24 mouse cellular contexts compared by ENCODE assay signal in genomic region chr11:28998314-28999106, GRCm38 (mm10).
DNase-seq lines count a peak whose midpoint lies in the region; ATAC-seq lines count a peak whose summit lies in the region.
"Had no signal": no experiment of that assay in that cellular context is flagged by ENCODE, and none has a peak within 500 bp of the region (broad histone marks: within the 10 kb centered on the region; RNA-seq: fewer than 3 reads in every experiment).

No protein-coding gene starts in this region.

- WGBS in embryonic facial prominence, embryonic 14.5 days = 53% methylated on average over 3 of the region's 3 CpGs
- WGBS in kidney, embryonic 14.5 days = 47% methylated on average over 3 of the region's 3 CpGs

- no peak overlapping the region for H3K9ac ChIP-seq in embryonic facial prominence, embryonic 14.5 days (ENCODE audit: low read depth, low read length)
- H3K9ac ChIP-seq in kidney, embryonic 14.5 days (ENCODE audit: low read depth, low read length) = no peak overlapping the region
- H3K9ac ChIP-seq: embryonic facial prominence, embryonic 13.5 days; forebrain, embryonic 13.5 days; hindbrain, embryonic 15.5 days; liver, embryonic 13.5 days; midbrain, embryonic 15.5 days; neural tube, embryonic 13.5 days had no signal

- peaks cover 7% of the 10 kb centered on the region; the same call in 1 of the 2 replicates for H3K4me1 ChIP-seq in embryonic facial prominence, embryonic 14.5 days (ENCODE audit: control insufficient read depth, insufficient read depth, low read length)
- H3K4me1 ChIP-seq in kidney, embryonic 14.5 days (ENCODE audit: control insufficient read depth, insufficient read depth, low read length) = no peaks in the 10 kb centered on the region; the same call in 1 of the 2 replicates
- H3K4me1 ChIP-seq: forebrain, embryonic 13.5 days; hindbrain, embryonic 15.5 days; liver, embryonic 13.5 days; midbrain, embryonic 15.5 days; neural tube, embryonic 13.5 days had no signal

- H3K27me3 ChIP-seq in embryonic facial prominence, embryonic 14.5 days (replicated peaks; ENCODE audit: control insufficient read depth, insufficient read depth, low read length) = no peaks in the 10 kb centered on the region
- no peaks in the 10 kb centered on the region for H3K27me3 ChIP-seq in kidney, embryonic 14.5 days (ENCODE audit: control insufficient read depth, insufficient read depth, low read length)
- H3K27me3 ChIP-seq: embryonic facial prominence, embryonic 13.5 days; forebrain, embryonic 13.5 days; hindbrain, embryonic 15.5 days; liver, embryonic 13.5 days; midbrain, embryonic 15.5 days; neural tube, embryonic 13.5 days had no signal

- H3K27ac ChIP-seq in embryonic facial prominence, embryonic 14.5 days (replicated peaks; ENCODE audit: low read depth, low read length) = no peak overlapping the region
- H3K27ac ChIP-seq in kidney, embryonic 14.5 days (ENCODE audit: low read depth, low read length) = no peak overlapping the region
- H3K27ac ChIP-seq: embryonic facial prominence, embryonic 13.5 days; forebrain, embryonic 13.5 days; hindbrain, embryonic 15.5 days; left cerebral cortex, adult 2 months; liver, embryonic 13.5 days; midbrain, embryonic 15.5 days; neural tube, embryonic 13.5 days had no signal

- H3K36me3 ChIP-seq in embryonic facial prominence, embryonic 14.5 days (ENCODE audit: control insufficient read depth, insufficient read depth, low read length) = no peaks in the 10 kb centered on the region
- H3K36me3 ChIP-seq in kidney, embryonic 14.5 days (ENCODE audit: control insufficient read depth, insufficient read depth, low read length) = no peaks in the 10 kb centered on the region
- H3K36me3 ChIP-seq: embryonic facial prominence, embryonic 13.5 days; hindbrain, embryonic 15.5 days; liver, embryonic 13.5 days; midbrain, embryonic 15.5 days; neural tube, embryonic 13.5 days had no signal

- ATAC-seq in embryonic facial prominence, embryonic 14.5 days (ENCODE audit: low read depth) = peak; percentile 30; the same call in 1 of the 2 replicates
- peak; percentile 67 for ATAC-seq in kidney, embryonic 14.5 days (ENCODE audit: low FRiP score, low TSS enrichment)
- ATAC-seq in frontal cortex, adult (ENCODE audit: low TSS enrichment) = no peak
- ATAC-seq: forebrain, embryonic 13.5 days; midbrain, embryonic 15.5 days had no signal

- no peak overlapping the region for H3K4me2 ChIP-seq in embryonic facial prominence, embryonic 14.5 days (ENCODE audit: low read depth, low read length)
- H3K4me2 ChIP-seq in kidney, embryonic 14.5 days (replicated peaks; ENCODE audit: low read depth, low read length) = no peak overlapping the region
- H3K4me2 ChIP-seq: embryonic facial prominence, embryonic 13.5 days; forebrain, embryonic 13.5 days; heart, embryonic 11.5 days; hindbrain, embryonic 15.5 days; liver, embryonic 13.5 days; midbrain, embryonic 15.5 days; neural tube, embryonic 13.5 days had no signal

- no peaks in the 10 kb centered on the region for H3K9me3 ChIP-seq in embryonic facial prominence, embryonic 14.5 days (ENCODE audit: control insufficient read depth, low read length)
- H3K9me3 ChIP-seq in kidney, embryonic 14.5 days (ENCODE audit: control insufficient read depth, low read length) = no peaks in the 10 kb centered on the region
- H3K9me3 ChIP-seq: embryonic facial prominence, embryonic 13.5 days; forebrain, embryonic 13.5 days; hindbrain, embryonic 15.5 days; liver, embryonic 13.5 days; midbrain, embryonic 15.5 days; neural tube, embryonic 13.5 days had no signal

- DNase-seq in embryo, embryonic 10.5 days (ENCODE audit: low spot score) = peak; percentile 11
- no peak for DNase-seq in embryo, embryonic 10 days (ENCODE audit: low spot score)
- peak; percentile 20 for DNase-seq in embryonic facial prominence, embryonic 14.5 days (ENCODE audit: low spot score)
- DNase-seq in mesoderm, embryonic 11.5 days (ENCODE audit: low read depth, low spot score) = peak; percentile 12
- no peak for DNase-seq in cerebellum, adult 8-10 months
- DNase-seq in lung, postnatal 25 days (ENCODE audit: low spot score) = no peak
- DNase-seq: adrenal gland, adult 2 months; cerebellum, adult 11 months; cerebellum, postnatal 36 days; layer of hippocampus, adult 9-11 months; liver, embryonic 13.5 days; lung, adult 2 months; lung, postnatal 14 days; thymus, adult 2 months had no signal

- no peak overlapping the region for H3K4me3 ChIP-seq in embryonic facial prominence, embryonic 14.5 days (ENCODE audit: low read depth, low read length)
- H3K4me3 ChIP-seq in kidney, embryonic 14.5 days (ENCODE audit: low read length) = no peak overlapping the region
- H3K4me3 ChIP-seq: embryonic facial prominence, embryonic 13.5 days; forebrain, embryonic 13.5 days; hindbrain, embryonic 15.5 days; left cerebral cortex, adult 2 months; liver, embryonic 13.5 days; midbrain, embryonic 15.5 days; myocyte; neural tube, embryonic 13.5 days had no signal

Comparison
In these comparisons a context has a peak if more than half of its experiments do, and no peak if none do; other contexts are left out.
1. DNase-seq: peak in embryo, embryonic 10.5 days (single experiment), embryonic facial prominence, embryonic 14.5 days (single experiment) and mesoderm, embryonic 11.5 days (single experiment); none in embryo, embryonic 10 days (single experiment), cerebellum, adult 8-10 months (single experiment) and lung, postnatal 25 days (single experiment).